In the genomic region with DNA sequence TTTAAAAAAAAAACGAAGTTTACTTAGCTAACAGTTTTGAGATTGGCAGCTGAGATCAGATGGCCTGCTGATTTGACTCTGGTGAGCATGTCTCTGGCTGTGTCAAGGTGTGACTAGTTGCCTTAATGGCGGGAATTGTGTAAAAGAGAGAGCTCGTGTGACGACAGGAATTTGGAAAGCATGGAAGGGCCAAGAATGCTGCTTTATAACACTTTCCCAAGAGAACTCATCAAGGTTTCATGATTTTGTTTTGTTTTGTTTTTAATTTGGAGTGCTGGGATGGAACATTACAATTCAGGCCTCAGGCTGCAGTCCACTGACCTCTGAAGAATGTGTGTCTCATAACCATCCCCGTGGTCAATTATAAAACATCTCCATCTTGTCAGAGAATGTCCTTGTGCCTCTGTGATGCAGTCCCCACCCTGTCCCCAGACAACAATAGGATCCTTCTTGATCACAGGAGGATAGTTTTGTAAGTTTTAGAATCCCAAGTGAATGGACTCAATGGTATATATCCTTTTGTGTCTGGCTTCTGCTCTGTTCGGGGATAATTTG, we compare ENCODE assay signal across 20 mouse cellular contexts.
DNase-seq lines count a peak whose midpoint lies in the region; TF ChIP-seq lines count a peak whose summit lies in the region.
"Had no signal": no experiment of that assay in that cellular context is flagged by ENCODE, and none has a peak within 500 bp of the region (broad histone marks: within the 10 kb centered on the region; RNA-seq: fewer than 3 reads in every experiment).

No protein-coding gene starts in this region.

- no peaks in the 10 kb centered on the region for H3K36me3 ChIP-seq in liver, adult 2 months (ENCODE audit: control insufficient read depth, insufficient read depth, low read length)
- H3K36me3 ChIP-seq in limb, embryonic 10.5 days, result no peaks in the 10 kb centered on the region
- H3K36me3 ChIP-seq: embryonic facial prominence, embryonic 13.5 days; heart, embryonic 10.5 days; hindbrain, embryonic 12.5 days; kidney, embryonic 15.5 days; limb, embryonic 15.5 days; midbrain, embryonic 12.5 days; neural tube, embryonic 12.5 days had no signal

- no peak overlapping the region for H3K27ac ChIP-seq in liver, adult 2 months (replicated peaks; ENCODE audit: insufficient read depth, low read depth, low read length)
- H3K27ac ChIP-seq in limb, embryonic 10.5 days, result no peak overlapping the region
- H3K27ac ChIP-seq: embryonic facial prominence, embryonic 13.5 days; heart, embryonic 10.5 days; hindbrain, embryonic 12.5 days; limb, embryonic 15.5 days; midbrain, embryonic 12.5 days; neural tube, embryonic 12.5 days had no signal

- 63% methylated on average over 6 of the region's 6 CpGs for WGBS in liver, adult 2 months
- 74% methylated on average over 6 of the region's 6 CpGs for WGBS in limb, embryonic 10.5 days

- H3K27me3 ChIP-seq in liver, adult 2 months (ENCODE audit: control insufficient read depth, insufficient read depth, low read length), result no peaks in the 10 kb centered on the region
- H3K27me3 ChIP-seq in limb, embryonic 10.5 days (ENCODE audit: low read depth, poor library complexity, severe bottlenecking), result no peaks in the 10 kb centered on the region
- H3K27me3 ChIP-seq: embryonic facial prominence, embryonic 13.5 days; hindbrain, embryonic 12.5 days; kidney, embryonic 15.5 days; limb, embryonic 15.5 days; midbrain, embryonic 12.5 days; neural tube, embryonic 12.5 days had no signal

- H3K4me3 ChIP-seq in liver, adult 2 months (ENCODE audit: insufficient read depth, low read depth, low read length), result no peak overlapping the region
- no peak overlapping the region for H3K4me3 ChIP-seq in limb, embryonic 10.5 days
- H3K4me3 ChIP-seq: embryonic facial prominence, embryonic 13.5 days; heart, embryonic 10.5 days; hindbrain, embryonic 12.5 days; kidney, embryonic 15.5 days; limb, embryonic 15.5 days; midbrain, embryonic 12.5 days; neural tube, embryonic 12.5 days had no signal

- no peak for TF ChIP-seq POLR2A in liver, adult 2 months (IDR thresholded peaks at IDR 0.05; ENCODE audit: extremely low read depth, insufficient read depth, low read length)

- no peak overlapping the region for H3K9ac ChIP-seq in liver, adult 2 months (ENCODE audit: low read depth, low read length)
- H3K9ac ChIP-seq: embryonic facial prominence, embryonic 13.5 days; hindbrain, embryonic 12.5 days; kidney, embryonic 15.5 days; limb, embryonic 15.5 days; liver, postnatal 0 days; midbrain, embryonic 12.5 days; neural tube, embryonic 12.5 days had no signal

- H3K9me3 ChIP-seq in limb, embryonic 10.5 days (replicated peaks), result no peaks in the 10 kb centered on the region
- H3K9me3 ChIP-seq: embryonic facial prominence, embryonic 13.5 days; heart, embryonic 10.5 days; hindbrain, embryonic 12.5 days; kidney, embryonic 15.5 days; limb, embryonic 15.5 days; midbrain, embryonic 12.5 days; neural tube, embryonic 12.5 days had no signal

- DNase-seq in adrenal gland, adult (ENCODE audit: inconsistent age in 2 of 2, low spot score in 1 of 2), result peak; percentile 16 to 45
- no peak for DNase-seq in adrenal gland, postnatal 10 days
- peak; percentile 19 for DNase-seq in liver, adult 2 months (ENCODE audit: extremely low read depth, low read depth, low spot score)
- DNase-seq in liver, result no peak
- DNase-seq in 3T3-L1 (ENCODE audit: low read depth, low spot score), result peak; percentile 38
- DNase-seq in adipocyte (ENCODE audit: low spot score), result peak; percentile 30
- no peak for DNase-seq in left cerebral cortex, adult 8-10 months (ENCODE audit: low spot score in 2 of 2)
- no peak for DNase-seq in limb, embryonic 10.5 days (ENCODE audit: low spot score)
- DNase-seq: adrenal gland, postnatal 14 days; cerebellum, adult 9-11 months; layer of hippocampus, postnatal 36 days; liver, postnatal 0 days; thymus, postnatal 14 days had no signal

- H3K4me1 ChIP-seq in liver, adult 2 months (ENCODE audit: control insufficient read depth, insufficient read depth, low read length), result peaks cover 9% of the 10 kb centered on the region; the same call in 1 of the 2 replicates
- peaks cover 8% of the 10 kb centered on the region; the same call in 1 of the 2 replicates for H3K4me1 ChIP-seq in limb, embryonic 10.5 days
- H3K4me1 ChIP-seq: embryonic facial prominence, embryonic 13.5 days; heart, embryonic 10.5 days; hindbrain, embryonic 12.5 days; kidney, embryonic 15.5 days; limb, embryonic 15.5 days; midbrain, embryonic 12.5 days; neural tube, embryonic 12.5 days had no signal

- no peaks in the 10 kb centered on the region for H3K79me2 ChIP-seq in liver, adult 2 months (ENCODE audit: control insufficient read depth, insufficient read depth, low read length)

- TF ChIP-seq CTCF in liver, adult 2 months (IDR thresholded peaks at IDR 0.05; ENCODE audit: low read depth, low read length), result no peak

Comparison
In these comparisons a context has a peak if more than half of its experiments do, and no peak if none do; other contexts are left out.
1. DNase-seq: peak in adrenal gland, adult (2 of 2), liver, adult 2 months (single experiment), 3T3-L1 (single experiment) and adipocyte (single experiment); none in adrenal gland, postnatal 10 days (single experiment), liver (single experiment), left cerebral cortex, adult 8-10 months (0 of 2) and limb, embryonic 10.5 days (single experiment).